Mouse (Mus musculus) liver, embryonic 16.5 days (tissue): ENCODE data around the gene Cep112. TPM values are rescaled to one million over a fixed set of nuclear protein-coding genes. Genes with fewer than 3 reads are reported as not detected.

Experiments used
- ATAC-seq: fragments of 200-750 bp; cut with Nextera tagmentation; 2 replicates; pipeline ENCODE4 v1.8.0; 2017; ENCODE audit warnings: low read depth, mild to moderate bottlenecking, moderate number of reproducible peaks, moderate library complexity
- H3K27ac ChIP-seq: fragments of 300-500 bp; sonication (generic); 2 replicates; pipeline ENCODE4 v1.5.1; 2014; ENCODE audit warnings: mild to moderate bottlenecking, low read length
- H3K27me3 ChIP-seq: fragments of 300-500 bp; sonication (generic); 2 replicates; pipeline ENCODE4 v1.6.1; 2014; ENCODE audit warnings: low read depth, low read length, mixed read lengths; ENCODE audit not compliant: control insufficient read depth, insufficient read depth
- H3K36me3 ChIP-seq: fragments of 300-500 bp; sonication (generic); 2 replicates; pipeline ENCODE4 v1.6.1; 2014; ENCODE audit warnings: mild to moderate bottlenecking; ENCODE audit not compliant: control insufficient read depth, insufficient read depth
- H3K4me1 ChIP-seq: fragments of 300-500 bp; sonication (generic); 2 replicates; pipeline ENCODE4 v1.6.1; 2014; ENCODE audit warnings: low read depth, low read length, mixed read lengths; ENCODE audit not compliant: control insufficient read depth
- H3K4me2 ChIP-seq: fragments of 300-500 bp; sonication (generic); 2 replicates; pipeline ENCODE4 v1.6.1; 2014; ENCODE audit warnings: low read depth, low read length, mixed read lengths
- H3K4me3 ChIP-seq: fragments of 300-500 bp; sonication (generic); 2 replicates; pipeline ENCODE4 v1.5.1; 2014; ENCODE audit warnings: low read depth, mild to moderate bottlenecking, low read length
- H3K9ac ChIP-seq: fragments of 300-500 bp; sonication (generic); 2 replicates; pipeline ENCODE4 v1.6.1; 2014; ENCODE audit warnings: low read depth, low read length
- H3K9me3 ChIP-seq: fragments of 300-500 bp; sonication (generic); replicated peaks from 2 replicates; pipeline ENCODE4 v1.6.1; 2016; ENCODE audit warnings: low read length; ENCODE audit not compliant: control insufficient read depth
- WGBS: fragments of 180-500 bp; shearing (Covaris S2); extraction: QIAGEN DNeasy Blood & Tissue Kit; methylation state at CpG from one replicate; pipeline ENCODE4 v1.1.7; 2014; ENCODE audit not compliant: insufficient replicate concordance; 5-methylcytosine and 5-hydroxymethylcytosine counted together
- polyA plus RNA-seq: library from polyadenylated mRNA; unstranded; fragments of >200 nt; fragmentation: Nextera tagmentation; extraction: Ambion mirVana; gene quantifications from 2 replicates; pipeline ENCODE4 v1.2.1, GENCODE M21; 2015

Cep112 gene
- polyA plus RNA-seq, 1 experiment from 2014 or later, result 0.96 TPM

DNA sequence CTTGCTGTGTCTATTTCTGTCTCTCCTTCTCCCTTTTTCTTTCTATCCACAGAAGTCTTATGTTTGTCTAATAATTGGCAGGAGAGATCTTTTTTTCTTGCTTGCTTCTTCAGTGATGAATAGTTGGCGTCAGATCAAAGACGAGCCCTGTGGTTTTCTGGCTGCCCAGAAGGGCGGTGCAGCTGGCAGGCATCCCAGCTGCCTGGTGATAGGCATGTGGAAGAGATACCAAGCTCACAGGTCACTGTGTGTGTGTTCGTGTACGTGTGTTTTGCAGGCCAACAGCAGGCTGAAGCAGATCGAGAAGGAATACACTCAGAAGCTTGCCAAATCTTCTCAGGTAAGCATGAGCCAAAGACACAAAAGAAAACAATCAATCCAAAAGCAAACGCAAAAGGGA, 327.3 kb downstream of the Cep112 start:
- ATAC-seq, result no peak
- WGBS, result 19% methylated on average over 7 of the region's 7 CpGs
- no peak overlapping the region for H3K4me3 ChIP-seq
- H3K4me2 ChIP-seq, result no peak overlapping the region
- H3K9me3 ChIP-seq, result no peaks in the 10 kb centered on the region
- H3K9ac ChIP-seq, result no peak overlapping the region
- H3K27me3 ChIP-seq, result no peaks in the 10 kb centered on the region
- H3K27ac ChIP-seq, result no peak overlapping the region
- H3K4me1 ChIP-seq, result no peaks in the 10 kb centered on the region; the same call in 1 of the 2 replicates
- no peaks in the 10 kb centered on the region for H3K36me3 ChIP-seq

DNA sequence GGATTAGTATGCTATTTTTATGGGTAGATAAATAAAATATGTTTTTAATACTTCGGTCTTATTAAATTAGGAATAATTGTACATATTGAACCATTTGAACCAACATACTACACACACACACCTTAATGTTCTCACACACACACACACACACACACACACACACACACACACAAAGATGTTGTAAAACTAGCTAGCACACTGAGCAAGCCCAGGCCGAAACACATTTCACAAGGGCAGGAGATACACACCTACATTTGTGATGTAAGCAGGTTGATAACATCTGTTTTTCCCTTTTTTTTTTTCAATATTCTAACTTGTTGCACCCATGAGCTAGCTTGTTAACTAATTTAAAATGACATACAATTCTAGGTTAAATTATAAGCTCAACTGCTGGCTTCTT, 327.8 kb downstream of the Cep112 start:
- Histone ChIP-seq H3K9me3 (no peaks in the 10 kb centered on the region), H3K36me3 (no peaks in the 10 kb centered on the region), H3K4me3 (no peak overlapping the region), H3K9ac (no peak overlapping the region), H3K27me3 (no peaks in the 10 kb centered on the region), H3K27ac (no peak overlapping the region), H3K4me1 (no peaks in the 10 kb centered on the region; the same call in 1 of the 2 replicates), H3K4me2 (no peak overlapping the region)
- 63% methylated on average over 2 of the region's 2 CpGs for WGBS
- no peak for ATAC-seq

DNA sequence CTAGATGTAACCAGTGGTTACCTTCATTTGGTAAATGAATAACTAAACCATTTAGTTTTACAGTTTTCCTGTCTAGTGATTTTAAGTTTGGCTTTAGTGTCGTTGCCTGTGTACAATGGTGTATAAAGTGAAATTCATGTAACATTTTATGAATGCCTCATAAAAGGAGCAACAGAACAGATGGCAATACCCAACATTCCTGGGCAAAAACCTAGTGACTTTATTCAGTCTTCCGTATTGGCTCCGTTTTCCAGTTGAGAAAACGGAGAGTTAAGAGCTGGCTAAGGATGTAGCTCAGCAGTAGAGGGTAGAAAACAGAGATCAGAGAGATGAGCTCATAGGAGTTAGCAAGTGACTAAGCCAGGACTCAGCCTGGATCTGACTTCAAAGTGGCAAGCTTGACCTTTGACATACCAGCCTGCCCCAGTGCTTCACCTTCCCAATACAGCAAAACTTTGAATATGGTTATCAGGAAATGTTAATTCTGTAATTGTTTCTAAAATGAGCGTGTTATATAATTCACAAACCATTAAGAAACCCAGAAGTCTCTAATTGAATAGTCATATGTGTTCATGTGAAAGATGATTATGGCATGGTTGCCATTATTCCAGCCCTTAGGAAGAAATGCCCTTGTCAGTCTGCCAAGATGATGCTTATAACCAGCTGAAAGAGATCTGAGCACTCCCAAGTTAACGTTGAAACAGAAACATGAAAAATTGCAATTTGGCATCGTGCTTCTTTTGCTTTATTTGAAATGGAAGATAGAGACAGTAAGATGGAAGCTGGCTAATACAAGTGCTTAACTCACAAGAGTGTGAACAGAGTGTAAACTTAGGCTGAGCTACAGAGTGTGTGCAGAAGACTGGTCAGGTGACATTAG, 328.6 kb downstream of the Cep112 start:
- WGBS, result 60% methylated on average over 7 of the region's 7 CpGs
- Histone ChIP-seq H3K27me3 (no peaks in the 10 kb centered on the region), H3K9me3 (no peaks in the 10 kb centered on the region), H3K36me3 (no peaks in the 10 kb centered on the region), H3K27ac (no peak overlapping the region), H3K9ac (no peak overlapping the region), H3K4me2 (no peak overlapping the region), H3K4me3 (no peak overlapping the region), H3K4me1 (no peaks in the 10 kb centered on the region; the same call in 1 of the 2 replicates)
- no peak for ATAC-seq

DNA sequence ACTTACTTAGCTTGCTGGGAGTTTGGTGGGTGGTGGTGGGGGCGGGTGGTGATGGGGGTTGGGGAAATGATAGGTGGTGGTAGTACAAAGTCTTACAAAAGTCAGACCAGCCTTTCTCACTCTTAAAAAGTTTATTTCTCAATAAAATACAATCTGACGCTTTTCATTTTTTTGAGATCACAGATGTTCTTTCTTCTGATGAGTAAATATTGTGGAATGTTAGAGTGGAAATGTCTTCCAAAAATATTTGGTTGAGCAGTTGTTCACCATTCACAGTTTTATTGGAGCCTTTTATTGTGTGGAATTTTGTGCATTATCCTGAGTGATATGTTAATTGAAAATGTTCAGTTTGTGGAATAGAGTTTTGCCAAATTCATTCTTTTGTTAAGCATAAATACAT, 332.2 kb downstream of the Cep112 start:
- no peaks in the 10 kb centered on the region; the same call in 1 of the 2 replicates for H3K4me1 ChIP-seq
- H3K27ac ChIP-seq, result no peak overlapping the region
- no peaks in the 10 kb centered on the region for H3K27me3 ChIP-seq
- H3K4me3 ChIP-seq, result no peak overlapping the region
- H3K4me2 ChIP-seq, result no peak overlapping the region
- no peaks in the 10 kb centered on the region for H3K36me3 ChIP-seq
- WGBS, result 61% methylated on average over 2 of the region's 2 CpGs
- no peaks in the 10 kb centered on the region for H3K9me3 ChIP-seq
- ATAC-seq, result no peak
- no peak overlapping the region for H3K9ac ChIP-seq

DNA sequence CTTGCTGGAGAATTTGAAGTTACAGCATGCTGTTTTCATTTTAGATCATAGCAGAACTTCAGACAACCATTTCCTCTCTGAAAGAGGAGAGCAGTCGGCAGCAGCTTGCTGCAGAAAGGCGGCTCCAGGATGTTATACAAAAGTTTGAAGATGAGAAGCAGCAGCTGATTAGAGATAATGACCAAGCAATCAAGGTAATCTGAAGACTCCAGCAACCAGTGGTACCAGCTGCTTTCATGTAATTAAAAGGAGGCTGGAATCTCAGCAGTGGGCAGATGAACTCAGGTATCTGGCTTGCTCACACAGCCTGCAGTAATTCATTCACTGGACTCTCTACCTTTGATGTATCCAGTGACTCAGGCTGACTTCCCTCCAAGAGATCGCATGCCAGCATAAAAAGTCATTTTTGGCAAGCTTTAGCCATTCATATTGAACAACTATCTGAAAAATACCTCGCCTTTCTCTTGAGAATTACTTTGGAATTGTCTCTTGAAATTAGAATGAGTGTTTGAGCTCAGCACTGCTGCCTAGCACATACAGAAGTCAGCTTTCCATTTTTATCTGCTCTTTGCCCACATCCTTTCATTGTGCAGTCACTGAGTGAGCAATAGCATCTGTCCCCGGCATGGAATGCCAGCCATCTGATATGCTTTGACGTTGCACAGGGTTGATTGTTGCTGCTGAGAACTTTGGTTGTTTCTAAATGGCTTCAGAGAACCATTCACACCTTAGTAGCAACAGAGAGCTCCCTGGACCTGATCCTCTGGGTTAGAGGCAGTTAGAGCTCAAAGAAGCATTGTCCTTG, 332.8 kb downstream of the Cep112 start:
- no peak for ATAC-seq
- WGBS, result 31% methylated on average over 6 of the region's 6 CpGs

DNA sequence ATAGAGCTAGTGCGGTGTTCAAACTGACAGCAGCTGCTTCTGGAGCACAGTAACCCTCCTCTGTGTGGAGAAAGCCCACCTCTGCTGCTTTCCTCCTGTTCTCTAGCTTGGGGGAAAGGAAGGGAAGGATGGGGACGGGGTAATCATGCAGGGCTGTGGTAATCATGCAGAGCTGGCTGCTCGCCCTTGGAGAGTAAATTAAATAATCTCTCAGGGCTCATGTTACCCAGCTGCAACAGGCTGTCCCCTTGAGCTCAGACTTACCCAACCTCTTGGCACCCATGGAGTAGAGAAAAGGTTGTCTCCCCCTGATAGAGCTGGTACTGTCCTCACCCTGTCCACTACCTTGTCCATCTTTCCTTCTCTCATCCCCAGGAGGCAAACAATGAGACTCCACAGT, 345.1 kb downstream of the Cep112 start:
- Histone ChIP-seq H3K27ac (no peak overlapping the region), H3K9ac (no peak overlapping the region), H3K4me1 (no peaks in the 10 kb centered on the region), H3K9me3 (no peaks in the 10 kb centered on the region), H3K4me2 (no peak overlapping the region), H3K4me3 (no peak overlapping the region), H3K27me3 (no peaks in the 10 kb centered on the region), H3K36me3 (no peaks in the 10 kb centered on the region)
- 56% methylated on average over 3 of the region's 3 CpGs for WGBS
- ATAC-seq, result no peak

More for the DNA sequence above, 332.8 kb downstream of the Cep112 start:
- H3K4me2 ChIP-seq, result no peak overlapping the region
- no peak overlapping the region for H3K27ac ChIP-seq
- no peaks in the 10 kb centered on the region for H3K27me3 ChIP-seq
- H3K9ac ChIP-seq, result no peak overlapping the region
- no peaks in the 10 kb centered on the region for H3K9me3 ChIP-seq
- H3K36me3 ChIP-seq, result no peaks in the 10 kb centered on the region
- H3K4me1 ChIP-seq, result no peaks in the 10 kb centered on the region
- no peak overlapping the region for H3K4me3 ChIP-seq

DNA sequence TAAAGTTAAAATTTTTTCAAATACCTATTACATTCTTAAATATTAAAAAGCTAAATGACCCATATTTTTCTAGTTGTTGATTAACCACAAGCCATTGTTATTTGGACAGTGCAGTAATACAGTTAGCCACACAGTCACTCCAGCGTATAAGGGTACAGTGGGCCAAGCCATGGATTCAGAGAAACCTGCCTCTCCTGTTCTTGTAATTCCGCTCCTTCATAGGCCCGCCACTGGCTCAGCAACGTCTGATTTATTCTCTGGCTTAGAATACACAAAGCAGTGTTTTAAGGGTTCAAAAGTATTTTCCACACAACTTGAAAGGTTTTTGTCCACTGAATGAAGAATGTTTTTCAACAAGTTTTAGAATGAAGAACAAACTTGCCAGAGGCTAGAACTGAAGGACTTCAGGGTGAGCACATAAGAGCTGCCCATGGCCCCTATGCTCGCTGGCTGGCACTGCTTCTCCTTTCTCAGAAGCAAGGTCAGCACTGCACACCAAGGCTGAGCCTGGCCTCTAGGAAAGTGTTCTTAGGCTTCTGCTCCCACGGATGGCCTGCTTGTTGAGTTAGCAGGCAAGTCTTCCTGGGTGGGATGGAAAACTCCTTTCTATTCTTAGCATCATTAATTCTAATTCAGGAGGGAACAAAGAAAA, 349.2 kb downstream of the Cep112 start:
- 57% methylated on average over 6 of the region's 6 CpGs for WGBS
- no peak overlapping the region for H3K9ac ChIP-seq
- no peaks in the 10 kb centered on the region for H3K9me3 ChIP-seq
- ATAC-seq, result no peak
- H3K4me2 ChIP-seq, result no peak overlapping the region
- no peak overlapping the region for H3K27ac ChIP-seq
- H3K27me3 ChIP-seq, result no peaks in the 10 kb centered on the region
- H3K36me3 ChIP-seq, result no peaks in the 10 kb centered on the region
- H3K4me1 ChIP-seq, result no peaks in the 10 kb centered on the region
- H3K4me3 ChIP-seq, result no peak overlapping the region

DNA sequence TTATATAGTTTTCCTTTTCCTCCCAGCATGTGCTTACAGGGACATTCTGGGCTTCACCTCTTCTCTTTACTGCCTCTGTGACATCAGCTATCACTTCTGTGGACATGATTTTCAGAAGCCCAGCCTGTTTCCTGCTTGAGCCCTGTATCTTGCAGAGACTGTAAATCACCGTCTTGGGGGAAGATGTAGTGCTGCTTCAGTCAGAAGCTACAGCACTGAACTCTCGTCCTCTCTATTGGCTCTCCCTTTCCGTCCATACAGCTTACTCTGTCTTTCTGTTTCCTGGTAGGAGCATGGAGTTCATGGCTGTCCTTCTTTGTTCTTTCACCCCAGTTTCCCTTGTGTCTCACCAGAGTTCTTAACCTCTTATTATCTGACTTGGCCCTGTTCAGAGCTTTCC, 352.2 kb downstream of the Cep112 start:
- H3K4me1 ChIP-seq, result no peaks in the 10 kb centered on the region
- ATAC-seq, result 0 out of 2 replicates have a peak, but pooled peaks have one; percentile 16
- H3K4me3 ChIP-seq, result no peak overlapping the region
- no peaks in the 10 kb centered on the region for H3K36me3 ChIP-seq
- H3K27me3 ChIP-seq, result no peaks in the 10 kb centered on the region
- WGBS, result 38% methylated on average over 3 of the region's 3 CpGs
- H3K9me3 ChIP-seq, result no peaks in the 10 kb centered on the region
- H3K27ac ChIP-seq, result no peak overlapping the region
- no peak overlapping the region for H3K9ac ChIP-seq
- H3K4me2 ChIP-seq, result no peak overlapping the region
